Mouse (Mus musculus): Measurements from ENCODE around the gene Smad3.

The Smad3 gene

DNA sequence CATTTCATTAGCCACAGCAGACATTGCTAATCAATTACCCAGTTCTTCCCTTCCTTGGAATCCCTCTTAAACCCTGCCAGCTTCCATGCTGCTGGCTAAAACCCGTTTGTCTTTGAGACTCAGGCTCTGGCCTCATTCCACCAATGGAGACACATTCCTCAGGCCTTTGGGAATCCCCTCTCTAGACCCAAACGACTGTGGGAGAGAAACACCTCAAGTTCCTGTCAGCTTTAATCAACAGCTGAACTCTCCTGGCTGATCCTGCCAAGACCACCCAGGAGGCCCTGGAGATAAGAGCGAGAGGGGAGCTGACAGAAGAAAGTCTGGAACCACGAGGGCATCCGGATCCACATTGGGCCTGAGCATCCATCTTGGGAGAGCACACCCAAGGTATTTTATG is 13.9 kb upstream of the Smad3 start:
- no peak for DNase-seq

DNA sequence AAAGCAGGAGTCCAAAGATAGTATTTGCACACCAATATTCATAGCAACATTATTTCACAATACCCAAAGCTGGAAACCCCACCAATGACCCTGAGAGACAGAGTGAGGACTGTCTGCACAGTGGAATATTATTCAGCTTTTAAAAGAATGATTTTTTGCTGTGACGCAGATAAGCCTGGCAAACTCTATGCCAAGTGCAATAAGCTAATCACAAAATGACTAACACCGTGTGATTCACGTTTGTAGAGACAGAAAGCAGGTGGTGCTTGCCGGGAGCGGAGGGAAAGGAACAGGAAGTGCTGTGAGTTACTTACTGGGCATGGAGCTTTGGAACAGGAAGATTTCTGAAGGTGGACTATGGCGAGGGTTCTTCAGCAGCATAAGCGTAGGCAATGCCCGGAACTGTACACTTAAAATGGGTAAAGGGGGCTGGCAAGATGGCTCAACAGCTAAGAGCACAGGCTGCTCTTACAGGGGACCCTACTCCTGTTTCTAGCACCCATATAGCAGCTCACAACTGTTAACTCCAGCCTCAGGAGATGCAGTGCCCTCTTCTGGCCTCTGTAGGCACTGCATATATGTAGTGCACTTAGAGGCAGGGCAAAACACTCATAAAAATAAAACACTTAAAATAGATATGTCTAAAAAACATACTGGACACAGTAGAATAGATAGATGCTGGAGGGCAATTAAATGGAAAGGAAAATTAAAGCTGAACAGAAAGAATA is 3.7 kb upstream of the Smad3 start:
- DNase-seq: no peak

DNA sequence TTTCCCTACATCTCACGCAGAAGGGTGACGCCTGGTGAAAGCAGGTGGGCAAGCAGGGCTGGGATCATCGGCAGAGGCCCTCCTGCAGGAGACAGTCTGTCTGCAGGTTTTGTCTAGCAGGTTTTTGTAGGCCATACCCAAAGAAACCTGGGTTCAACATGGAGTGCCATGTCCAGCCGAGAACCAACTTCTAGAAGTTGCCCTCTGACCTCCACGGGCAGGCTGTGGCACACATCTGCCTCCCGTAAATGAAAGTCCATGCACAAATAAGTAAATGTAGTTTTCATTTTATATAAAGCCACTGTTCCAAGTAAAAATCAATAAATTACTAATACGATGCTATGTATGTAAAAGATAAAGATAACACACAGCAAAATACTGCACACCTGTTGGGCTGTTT is 3.0 kb upstream of the Smad3 start:
- no peak for DNase-seq

DNA sequence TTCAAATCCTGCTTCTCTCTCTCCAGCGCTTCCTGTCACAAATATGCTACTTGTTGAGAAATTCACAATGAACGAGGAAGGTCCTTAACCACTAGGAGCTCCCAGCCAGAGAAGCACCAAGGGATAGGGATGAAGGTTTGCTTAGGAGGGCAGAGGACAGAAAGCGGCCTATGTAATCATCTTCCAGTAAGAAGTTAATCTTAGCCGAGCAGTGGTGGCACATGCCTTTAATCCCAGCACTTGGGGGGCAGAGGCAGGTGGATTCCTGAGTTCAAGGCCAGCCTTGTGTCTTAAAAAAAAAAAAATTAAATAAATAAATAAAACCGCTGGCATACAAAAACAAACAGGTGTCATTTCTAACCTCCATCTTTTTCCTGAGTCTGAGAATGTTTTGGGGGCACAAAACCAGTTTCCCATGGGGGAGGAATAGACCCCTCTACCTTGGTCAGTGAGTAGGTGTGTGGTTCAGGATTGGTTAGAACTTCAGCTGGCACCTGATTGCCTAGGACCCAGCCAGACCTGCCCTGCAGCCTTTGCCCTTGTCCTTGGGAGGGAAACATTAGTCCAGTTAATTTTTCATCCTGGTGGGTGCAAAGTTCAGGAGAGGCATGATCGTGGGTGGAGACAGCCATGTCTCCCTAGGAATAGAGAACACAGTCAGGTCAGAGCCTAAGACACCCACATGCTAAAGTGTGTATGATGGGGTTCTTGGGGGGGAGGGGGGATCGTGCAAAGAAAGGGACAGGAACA is 2.4 kb upstream of the Smad3 start:
- no peak for DNase-seq

DNA sequence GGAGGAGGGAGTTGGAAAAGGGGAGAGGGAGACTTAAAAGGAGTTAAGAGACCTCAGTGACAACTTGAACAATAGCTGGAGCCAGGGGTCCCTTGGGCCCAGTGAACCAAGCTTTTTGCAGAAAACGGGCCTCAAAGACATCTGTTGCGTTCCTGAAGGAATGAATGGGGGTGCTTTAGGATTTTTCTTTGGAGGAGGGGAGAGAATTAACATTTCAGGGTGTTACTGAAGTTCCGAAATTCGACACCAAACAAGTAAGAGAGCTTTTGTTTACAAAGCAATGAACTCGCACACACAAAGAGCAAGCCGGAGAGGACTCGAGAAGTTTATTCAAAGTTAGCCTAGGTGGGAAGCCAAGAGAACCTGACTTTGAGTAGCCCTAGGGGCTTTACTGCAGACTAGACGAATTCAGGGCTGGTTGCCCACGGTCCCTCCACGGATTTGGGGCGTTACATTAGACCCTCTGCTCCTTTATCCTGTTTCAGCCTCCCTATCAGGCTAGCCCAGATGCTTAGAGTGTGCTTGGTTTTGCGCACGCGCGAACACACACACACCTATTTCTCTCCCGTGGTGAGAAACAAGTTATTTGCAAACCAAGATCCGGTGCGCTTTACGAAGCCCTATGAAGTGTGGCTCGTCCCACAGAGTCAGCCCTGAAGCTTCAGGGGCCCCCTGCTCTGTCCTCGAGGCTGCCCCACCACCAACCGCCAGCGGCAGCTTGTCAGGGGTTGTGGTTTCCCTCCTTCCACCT is 1.0 kb upstream of the Smad3 start:
- DNase-seq: no peak

DNA sequence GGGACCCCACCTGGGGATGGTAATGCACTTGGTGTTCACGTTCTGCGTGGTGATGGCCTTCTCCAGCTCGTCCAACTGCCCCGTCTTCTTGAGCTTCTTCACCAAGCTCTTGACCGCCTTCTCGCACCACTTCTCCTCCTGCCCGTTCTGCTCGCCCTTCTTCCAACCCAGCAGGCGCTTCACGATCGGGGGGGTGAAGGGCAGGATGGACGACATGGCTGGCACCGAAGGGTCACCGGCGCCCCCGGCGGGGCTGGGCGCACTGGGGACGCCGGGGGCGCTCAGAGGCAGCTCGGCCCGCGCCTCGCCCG is 377 bp downstream of the Smad3 start:
- no peak for DNase-seq

DNA sequence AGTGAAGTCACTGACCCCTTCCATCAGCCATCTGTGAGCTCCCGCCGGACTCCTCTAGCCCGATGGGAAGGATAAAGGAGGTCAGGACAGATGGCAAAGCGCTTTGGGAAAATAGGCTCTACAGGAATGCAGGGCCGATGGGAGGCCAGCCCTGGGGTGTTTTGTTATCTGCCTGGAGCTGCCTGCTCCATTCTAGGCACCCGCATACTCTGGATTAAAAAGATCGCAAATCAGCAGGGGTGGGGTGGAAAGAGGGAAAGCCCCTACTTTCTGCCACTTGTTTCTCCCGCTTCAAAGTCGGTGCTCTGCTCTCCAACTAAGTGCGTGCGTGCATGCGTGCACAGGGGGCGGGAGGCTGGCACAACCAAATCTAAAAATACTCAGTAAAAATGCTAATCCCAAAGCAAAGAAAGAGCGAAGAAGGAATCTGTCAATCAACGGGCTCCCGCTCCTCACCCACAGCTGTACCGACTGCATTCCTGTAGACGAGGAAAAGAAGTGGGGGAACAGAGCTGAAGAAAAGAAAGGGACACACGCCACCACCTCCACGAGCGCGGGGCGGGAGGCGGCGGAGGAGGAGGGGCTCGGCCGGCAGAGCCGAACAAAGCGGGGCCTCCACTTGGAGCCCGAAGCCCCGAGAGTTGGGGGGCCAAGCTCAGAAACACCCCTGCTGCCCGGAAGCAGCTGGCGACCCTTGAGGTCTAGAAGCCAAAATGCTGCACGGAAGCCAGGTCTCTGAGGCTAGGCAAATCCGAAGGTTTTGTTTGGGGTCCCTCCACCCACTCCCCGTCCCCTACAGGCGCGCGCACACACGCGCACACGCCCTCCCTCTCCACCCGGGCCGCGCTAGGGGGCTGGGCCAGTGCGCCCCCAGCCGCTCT is 973 bp downstream of the Smad3 start:
- DNase-seq: peak; percentile 55

DNA sequence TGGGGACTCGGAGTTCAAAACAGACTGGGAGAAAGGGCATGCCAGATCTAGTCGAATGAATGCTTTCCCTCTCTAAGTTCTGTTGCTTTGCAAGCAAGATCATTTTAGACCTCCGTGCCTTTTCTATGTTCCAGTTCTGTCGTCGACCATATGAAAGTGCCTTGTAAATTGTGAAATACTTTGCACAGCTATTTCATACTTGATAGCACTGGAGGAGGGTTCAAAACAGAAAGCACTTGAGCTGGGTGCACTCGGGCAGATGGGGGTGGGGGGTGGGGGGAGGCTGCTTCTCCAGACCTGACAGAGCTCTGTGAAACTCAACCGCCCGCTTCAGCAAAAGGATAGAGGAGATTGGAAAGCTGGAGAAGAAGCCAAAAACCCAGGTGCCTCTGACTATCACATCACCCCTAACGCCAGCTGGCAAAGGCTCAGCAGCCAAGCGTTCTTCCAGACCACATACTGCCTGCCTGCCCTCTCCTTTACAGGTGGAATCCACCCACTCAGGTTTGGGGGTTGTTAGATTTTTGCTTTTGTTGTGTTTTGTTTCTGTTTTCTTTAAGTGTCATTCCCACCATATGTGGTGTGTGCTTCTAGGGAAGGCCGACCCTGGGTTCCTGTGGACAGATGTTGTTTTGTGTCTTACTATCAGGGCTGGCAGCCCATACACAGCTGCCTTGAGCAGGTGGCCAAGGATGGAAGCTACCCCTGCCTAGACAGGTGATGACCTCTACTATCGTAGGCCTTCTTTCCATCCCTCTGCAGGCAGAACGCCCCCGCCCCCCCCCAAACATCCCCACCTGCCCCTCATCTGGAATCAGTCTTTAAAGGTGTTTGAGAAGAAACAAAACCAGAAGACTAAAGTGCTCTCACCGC is 1.9 kb downstream of the Smad3 start:
- DNase-seq: peak; percentile 47

DNA sequence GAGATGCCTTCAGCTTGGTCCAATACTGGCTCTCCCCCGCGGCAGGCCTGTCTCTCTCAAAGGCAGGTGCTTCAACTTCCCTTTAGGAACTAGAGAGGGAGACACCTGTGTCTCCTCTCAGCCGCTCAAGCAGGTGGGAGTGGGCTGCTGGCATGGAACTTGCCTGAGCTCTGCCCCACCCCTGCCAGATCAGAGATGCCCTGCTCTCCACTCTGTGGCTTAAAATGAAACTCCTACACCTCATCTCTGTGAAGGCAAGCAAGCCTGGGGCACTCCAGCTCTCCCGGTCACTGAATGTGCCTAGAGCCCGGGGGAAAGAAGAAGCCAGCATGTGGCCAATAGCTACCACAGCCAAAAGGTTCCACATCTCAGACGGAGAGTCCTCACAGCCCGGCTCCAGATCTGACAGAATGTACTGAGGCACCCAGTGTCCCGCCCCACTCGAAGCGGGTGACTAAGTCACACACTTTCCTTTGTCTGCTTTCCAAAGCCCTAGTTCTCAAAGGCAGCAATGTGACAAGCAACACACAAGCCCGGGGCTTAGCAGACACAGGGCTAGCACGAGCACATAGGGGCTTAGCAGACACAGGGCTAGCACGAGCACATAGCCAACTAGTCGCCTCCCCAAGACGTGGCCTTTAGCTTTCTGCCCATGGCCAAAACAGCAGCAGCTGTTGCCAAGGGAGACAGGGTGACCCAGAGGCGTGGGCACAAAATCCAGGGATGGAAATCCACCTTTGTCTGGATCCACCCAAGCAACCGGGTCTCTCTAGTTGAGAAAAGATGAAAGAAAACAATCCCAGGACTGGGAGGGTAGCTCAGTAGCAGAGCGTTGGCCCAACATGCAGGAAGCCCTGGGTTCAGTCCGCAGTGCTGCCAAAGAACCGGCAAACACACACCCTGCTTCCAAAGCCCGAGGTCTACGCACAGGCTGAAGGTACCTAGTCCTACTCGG is 3.0 kb downstream of the Smad3 start:
- DNase-seq: no peak

DNA sequence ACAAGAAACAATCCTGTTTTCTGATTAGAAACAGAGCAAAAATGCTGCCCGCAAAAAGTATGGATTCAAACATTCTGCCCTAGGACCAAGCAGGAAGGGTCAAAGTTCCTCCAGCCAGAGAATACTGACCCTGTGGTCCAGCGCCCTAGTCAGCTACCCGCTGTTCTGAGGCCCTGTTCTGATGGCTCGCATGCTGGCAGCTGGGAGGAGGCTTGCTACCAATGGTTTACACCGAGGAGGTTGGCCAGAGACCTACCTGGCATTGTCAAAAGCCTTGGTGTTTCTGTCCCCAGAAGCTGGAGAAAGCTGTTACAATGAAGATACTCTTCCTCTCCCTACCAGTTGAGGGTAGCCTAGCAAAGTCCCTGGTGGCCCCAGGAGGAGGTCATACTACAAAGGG is 3.8 kb downstream of the Smad3 start:
- no peak for DNase-seq

DNA sequence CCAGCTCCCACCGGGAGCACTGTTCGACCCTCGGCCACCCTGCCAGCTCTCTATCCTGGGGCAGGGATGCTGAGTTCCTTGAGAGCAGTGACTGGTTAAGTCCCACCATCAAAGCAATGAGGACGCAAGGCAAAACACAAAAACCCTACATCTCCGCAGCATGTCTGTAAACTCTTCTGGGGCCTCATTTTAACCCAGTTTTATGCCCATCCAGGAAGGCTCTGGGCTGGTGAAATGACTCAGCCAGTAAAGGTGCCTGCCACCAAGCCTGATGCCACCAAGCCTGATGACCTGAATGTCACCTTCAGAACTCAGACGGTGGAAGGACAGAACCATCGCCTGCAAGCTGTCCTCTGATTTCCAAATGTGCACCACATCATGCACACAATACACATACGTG is 4.4 kb downstream of the Smad3 start:
- DNase-seq: no peak

DNA sequence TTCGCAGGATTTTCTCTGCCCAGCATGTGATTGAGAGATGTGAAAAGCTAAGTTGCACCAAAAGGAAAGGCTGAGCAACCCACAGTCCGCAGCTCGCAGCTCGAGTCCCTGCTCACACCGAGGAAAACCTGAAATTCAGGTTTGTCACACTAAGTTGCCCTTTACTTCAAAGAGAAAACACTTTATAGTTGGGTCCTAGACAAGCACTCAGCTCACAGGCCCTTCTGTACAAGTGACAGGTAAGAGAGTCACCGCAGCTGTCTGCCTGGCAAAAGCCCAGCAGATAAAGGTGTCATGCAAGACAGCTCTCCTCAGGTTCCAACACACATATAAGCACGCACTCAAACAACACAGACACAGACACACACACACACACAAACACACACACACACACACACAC is 5.2 kb downstream of the Smad3 start:
- no peak for DNase-seq

DNA sequence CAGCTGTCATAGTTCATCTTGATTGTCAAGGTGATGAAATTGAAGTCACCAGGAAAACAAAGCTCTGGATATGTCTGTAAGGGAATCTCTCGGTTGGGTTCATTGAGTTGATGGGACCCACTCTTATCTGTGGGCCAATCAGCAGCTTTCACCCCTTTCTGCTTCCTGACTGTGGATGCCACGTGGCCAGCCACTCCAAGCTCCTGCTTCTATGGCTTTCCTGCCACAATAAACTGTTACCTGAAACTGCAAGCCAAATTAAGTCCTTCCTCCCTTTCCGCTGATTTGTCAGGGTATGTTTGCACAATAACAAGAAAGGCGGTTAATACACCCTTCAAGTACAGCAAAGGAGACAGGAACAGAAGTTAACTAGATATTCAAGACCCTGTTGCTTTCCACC is 6.5 kb downstream of the Smad3 start:
- no peak for DNase-seq

DNA sequence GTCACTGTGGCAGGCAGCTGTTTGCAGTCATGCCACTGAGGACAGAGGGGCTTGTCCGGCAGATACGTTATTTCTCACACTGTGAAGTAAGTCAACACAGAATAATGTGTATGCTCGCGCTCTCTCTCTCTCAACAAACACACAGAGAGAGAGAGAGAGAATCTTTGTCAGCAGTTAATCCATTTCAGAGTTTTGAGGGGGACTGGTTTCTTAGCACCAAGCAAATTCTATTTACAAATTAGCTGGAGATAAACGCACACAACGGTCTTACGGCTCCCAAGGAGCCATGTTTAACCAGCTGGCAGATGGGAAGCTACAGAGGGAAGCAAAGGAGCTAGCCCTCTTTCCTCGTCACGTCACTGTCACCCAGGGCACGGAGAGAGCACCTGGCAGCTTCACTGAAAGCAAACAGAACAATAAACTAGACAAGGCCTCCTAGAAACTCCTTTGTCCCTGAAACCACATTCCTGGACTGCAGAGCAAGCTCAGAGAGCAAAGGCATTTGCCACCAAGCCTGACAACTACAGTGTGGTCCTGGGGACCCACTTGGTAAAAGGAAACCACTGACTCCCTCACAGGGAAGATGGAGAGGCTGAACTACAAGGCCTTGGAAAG is 7.3 kb downstream of the Smad3 start:
- DNase-seq: no peak

DNA sequence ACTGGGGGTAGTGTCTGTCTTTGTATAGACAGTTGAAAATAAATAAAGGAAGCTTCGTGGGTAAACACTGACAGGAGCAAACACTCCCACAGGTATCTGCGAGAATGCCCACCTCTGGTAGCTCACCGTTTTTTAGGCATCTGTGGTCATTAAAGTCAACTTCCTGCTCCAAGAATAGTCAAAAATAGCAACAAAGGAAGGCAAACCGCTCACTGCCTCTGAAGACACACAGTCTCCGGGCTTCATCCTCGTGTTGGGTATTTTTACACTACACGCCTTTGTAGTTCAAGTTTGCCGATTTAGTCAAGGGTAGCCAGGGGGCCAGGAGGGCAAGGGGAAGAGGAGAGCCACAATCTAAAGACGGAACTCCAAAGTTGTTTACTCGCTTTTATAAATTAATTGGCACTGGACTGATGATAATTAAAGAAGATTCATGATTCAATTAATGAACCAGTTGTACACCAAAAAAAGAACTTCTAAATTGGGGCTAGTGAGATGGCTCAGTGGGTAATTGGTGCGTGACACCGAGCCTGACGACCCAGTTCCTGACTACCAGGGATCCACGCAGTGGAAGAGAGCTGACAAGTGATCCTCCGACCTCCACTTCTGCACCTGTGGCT is 8.4 kb downstream of the Smad3 start:
- no peak for DNase-seq

DNA sequence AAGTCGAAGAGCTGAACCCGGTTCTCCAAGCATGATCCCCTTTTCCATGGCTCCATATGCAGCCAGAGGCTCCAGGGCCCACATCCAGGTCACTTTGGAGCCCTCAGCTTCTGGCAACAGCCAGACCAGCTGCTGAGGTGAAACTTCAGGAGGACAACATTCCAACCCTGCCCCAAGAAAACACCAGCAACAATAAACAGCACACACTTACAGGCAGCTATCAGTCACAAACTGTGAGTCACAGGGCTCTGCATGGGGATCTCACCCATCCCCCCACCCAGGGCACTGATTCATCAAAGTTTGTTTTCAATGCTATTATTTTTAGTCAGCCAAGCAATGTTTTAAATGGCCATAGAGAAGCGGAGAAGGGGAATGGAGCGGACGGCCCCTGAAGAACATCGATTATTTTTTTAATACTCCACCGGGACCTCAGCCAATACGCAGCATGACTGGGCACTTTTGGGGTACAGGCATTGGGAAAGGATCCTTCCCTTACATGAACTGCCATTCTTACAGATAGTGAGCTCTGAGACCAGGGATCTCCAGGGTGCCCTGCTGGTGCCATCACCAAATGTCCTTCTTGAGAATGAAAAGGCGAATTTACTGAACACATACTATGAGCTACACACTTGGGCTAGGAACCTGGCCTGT is 10.0 kb downstream of the Smad3 start:
- DNase-seq: no peak

DNA sequence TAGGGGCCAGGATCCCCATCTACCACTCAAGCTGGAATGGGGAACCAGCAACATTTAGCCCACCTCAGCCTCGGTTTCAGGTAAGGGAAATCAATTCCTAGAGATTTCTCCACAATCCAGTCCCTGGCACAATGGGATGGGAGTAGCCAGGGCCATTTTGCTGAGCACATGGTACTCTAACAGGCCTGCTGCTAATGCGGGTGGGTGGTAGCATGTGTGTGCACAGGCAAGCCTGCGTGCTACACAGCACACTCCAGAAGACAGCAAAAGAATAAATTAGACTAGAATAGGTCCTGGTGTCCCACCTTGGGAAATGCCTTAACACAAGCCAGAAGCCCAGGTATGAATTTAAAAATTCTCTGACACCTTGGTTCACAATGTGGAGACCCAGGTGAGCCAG is 10.8 kb downstream of the Smad3 start:
- no peak for DNase-seq

DNA sequence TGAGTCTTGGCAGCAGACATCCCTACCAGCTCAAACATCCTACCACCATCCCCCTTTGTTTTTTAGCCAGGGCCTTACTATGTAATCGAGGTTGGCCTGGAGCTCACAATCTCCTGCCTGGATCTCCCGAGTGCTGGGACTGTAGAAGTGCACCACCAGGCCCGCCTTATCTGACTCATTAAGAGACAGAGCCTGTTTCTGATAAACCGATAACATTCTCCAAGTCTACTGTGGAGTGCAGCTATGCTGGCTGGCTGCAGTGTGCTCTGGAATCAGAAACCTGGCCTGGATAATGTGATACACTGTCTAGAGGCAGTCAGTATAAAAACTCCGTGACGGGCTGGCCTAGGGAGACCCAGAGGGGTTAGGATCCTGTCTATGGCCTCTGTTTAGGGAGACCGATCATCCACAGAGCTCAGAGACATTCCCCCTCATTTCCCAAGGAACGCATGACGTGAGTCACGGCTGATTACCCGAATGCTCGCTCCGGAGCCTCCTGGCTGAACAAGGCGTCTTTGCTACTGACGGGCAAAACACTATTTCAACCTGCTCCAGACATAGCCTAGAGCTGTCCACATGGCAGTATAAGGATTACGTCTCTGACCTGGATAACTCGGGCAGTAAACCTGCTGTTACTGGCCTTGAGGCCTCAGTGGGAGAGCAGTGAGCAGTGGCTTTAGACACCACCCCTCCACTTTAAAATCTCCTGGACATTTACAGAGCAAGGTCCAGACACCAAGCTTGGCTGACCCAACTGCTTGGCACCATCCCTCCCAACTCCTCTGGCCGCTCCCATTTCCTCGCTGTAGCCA is 11.8 kb downstream of the Smad3 start:
- no peak for DNase-seq

DNA sequence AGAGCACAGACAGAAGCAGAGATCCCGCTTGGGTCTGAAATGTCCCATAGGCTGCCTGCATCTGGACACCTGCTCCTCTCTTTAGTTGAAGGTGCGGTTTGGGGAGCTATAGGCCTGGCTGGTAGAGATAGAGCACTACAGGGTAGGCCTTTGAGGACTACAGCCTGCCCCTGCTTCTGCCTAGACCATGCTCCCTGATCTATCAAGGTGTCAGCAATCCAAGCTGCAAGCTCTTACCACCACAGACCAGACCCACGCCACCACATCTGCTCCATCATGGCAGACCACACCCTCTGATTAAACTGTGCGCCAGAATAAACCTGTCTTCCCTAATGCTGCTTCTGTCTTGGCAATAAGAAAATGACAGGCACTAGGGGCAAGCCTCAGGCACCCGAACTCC is 13.2 kb downstream of the Smad3 start:
- DNase-seq: no peak
